Mouse (Mus musculus): ENCODE measurements around the gene Hist1h3b.

DNA sequence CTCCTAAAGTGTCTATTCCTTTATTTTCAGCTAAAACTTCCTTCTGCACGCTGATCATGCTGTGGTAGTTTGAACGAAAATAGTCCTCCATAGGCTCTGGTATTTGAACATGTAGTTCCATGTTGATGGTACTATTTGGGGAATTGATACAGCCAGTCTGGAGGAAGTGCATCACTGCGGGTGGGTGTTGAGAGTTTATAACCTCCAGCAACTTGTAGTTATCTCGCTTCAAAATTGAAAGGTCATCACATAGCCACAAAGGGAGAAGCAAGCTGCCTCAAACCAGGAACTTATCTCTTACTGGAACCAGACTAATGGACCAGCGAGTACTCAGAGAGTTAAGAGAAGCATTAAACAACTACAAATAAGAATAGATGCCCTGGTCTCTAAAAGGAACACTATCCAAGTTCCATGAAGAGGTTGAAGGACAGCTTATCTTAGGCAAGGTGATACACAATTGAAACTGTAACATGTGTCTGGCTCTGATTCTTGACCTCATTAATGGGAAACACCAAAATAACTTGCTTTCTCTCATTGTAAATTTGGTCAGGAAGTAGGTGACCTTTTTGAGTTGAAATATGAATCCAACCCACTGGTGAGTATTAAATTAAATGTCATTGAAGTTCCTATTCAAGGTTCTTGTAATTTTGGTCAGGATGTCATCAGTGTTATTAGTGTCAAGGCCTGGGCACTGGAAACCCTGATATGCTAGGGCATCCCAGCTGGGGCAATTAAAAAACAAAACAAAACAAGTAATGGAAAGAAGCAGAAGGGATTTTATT, 35.6 kb upstream of the Hist1h3b start:
- TF ChIP-seq CTCF (IDR thresholded peaks at IDR 0.05; ENCODE audit: borderline replicate concordance, extremely low read depth, insufficient read depth, insufficient read length) (no peak), POLR2A (IDR thresholded peaks at IDR 0.05; ENCODE audit: borderline replicate concordance, extremely low read depth, insufficient read depth, insufficient read length, poor library complexity, severe bottlenecking) (no peak)

All from brain, embryonic 14.5 days (tissue).